Mouse (Mus musculus): ENCODE results near the gene Olfr178.

The Olfr178 gene

DNA sequence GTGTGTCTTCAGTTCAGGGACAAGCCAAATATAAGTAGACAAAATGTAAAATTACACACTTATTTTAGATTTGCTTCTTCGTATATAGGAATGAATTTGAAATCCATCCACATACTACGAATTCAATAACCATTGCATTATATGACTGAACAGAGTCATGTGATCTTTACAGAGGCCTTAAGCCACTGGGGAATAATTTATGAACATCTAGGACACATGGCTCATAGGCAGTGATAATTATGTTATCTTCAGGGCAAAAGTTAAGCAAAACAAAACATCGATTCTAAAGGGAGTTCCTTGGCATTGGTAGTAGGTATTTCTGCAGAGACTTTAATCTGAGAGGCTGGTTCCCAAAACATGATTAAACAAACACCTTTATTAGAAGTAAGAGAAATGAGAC lies at the start of gene Olfr178:
Olfr178 (minus strand) TSS at position 101 of the 400 bp plus-strand sequence.
- no peak for DNase-seq

DNA sequence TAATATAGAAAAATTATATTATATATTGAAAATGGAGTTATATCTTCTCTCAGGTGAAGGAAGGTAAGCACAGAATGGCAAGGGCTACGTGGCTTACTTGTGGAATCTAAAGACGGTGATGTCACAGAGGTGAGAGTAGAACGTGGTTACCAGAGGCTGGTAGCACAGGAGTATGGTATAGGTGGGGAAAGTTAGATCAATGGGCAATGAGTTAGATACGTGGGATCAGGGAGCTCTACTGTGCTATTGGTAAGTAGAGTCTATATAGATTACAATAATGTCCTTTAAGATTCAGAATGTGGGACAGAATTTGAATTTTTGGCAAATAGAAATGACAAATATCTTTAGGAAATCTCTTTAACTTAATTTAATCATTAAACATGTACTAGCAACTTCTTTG lies 37.4 kb upstream of the Olfr178 start, which contains the start of gene Olfr180:
Olfr180 (minus strand) TSS at position 101 of the 400 bp plus-strand sequence.
- DNase-seq: no peak

DNA sequence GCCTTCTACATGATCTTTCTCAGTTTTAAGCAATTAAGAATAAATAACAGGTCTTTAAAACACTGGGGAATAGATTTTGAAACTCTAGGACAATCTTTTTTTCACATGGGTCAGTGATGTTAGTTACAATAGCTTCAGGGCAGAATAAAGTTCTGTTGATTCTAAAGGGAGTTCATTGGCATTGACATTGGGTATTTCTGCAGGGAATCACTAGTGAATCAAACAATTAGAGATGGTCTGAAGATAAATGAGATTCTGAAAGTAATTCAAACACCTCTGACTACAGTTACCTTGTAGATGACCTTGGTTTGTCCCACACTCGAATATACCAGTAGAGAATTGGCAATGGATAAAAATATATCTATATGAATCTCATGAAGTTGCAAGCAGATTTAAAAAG lies 36.8 kb upstream of the Olfr178 start, which contains the start of gene Olfr181:
Olfr181 (minus strand) TSS at position 101 of the 400 bp plus-strand sequence.
- no peak for DNase-seq

DNA sequence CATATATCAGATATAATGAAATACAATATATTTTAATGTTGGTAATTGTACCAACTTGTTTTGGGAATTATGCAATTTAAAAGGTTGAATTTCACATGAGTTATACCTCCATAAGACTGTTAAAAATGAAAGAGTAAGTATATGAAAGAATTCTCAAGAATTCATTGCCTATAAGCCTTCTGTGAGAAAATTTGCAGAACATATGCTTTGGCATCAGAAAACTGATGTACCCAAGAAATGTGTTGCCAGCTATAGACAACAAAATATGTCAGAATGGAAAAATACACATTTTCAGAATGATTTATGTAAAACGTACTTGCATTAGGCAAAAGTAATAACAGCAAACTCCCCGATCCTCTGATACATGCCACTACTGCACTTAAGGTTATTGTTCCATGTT lies 7.4 kb downstream of the Olfr178 start:
- DNase-seq: no peak

DNA sequence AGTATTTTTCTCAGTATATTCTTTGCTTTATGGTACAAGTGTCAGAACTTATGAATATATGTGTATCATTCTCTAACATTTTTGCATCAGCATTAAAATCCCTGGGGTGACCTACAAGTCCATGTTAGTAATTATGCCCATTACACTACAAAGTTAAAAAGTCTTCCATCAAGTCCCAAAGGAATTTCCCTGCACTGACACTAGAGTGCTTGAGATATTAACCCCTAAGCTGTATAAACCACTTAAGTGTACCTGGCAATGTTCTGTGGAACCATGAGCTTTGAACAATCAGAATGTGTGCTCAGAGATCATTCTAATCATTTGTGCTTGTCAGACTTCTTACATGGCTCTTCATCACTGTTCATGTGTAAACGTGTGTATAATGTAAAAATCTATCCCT lies 17.2 kb downstream of the Olfr178 start, which contains the start of gene Olfr177:
Olfr177 (minus strand) TSS at position 101 of the 400 bp plus-strand sequence.
- no peak for DNase-seq

DNA sequence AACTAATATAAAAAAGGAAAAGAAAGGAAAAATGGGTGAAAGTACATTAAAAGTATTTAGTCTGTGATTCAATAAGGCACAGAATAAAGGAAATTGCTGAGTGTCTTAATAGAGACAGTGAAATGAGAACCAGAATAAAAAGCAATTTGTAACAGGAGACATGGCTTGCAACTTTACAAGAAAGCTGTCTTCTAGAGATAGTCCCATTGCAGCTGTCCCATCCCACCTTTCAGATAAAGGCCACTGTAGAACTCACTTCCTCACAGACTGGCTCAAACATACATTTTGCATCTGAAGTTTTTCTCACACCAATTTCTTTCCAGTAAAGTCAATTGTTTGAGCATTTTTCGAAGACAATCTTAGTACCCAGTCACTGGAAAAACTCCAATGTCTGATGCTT lies 30.4 kb downstream of the Olfr178 start:
- DNase-seq: no peak

DNA sequence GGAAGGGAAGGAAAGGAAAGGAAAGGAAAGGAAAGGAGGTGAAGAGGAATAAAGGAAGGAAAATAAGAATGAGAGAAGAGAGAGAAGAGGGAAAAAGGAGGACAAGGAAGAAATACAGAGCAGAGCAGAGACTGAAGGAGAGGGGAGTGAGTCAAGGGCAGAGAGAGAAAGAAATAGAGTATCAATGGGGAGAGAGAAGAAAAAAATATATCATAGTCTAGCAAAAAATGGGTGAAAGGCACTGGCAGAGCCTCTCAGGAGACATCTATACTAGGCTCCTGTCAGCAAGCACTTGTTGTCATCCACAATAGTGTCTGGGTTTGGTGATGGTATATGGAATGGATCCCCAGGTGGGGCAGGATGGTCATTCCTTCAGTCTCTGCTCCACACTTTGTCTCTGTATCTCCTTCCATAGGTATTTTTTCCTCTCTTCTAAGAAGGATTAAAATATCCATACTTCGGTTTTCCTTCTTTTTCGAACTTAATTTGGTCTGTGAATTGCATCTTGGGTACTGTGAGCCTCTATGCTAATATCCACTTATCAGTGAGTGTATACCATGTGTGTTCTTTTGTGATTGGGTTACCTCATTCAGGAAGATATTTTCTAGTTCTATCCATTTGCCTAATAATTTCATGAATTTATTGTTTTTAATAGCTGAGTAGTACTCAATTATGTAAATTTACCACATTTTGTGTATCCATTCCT lies 31.7 kb downstream of the Olfr178 start:
- DNase-seq: no peak

Data from cerebellum, adult 11 months (tissue).